Mouse (Mus musculus) adrenal gland (tissue): ENCODE data around the gene Pex26.

Experiments used
- intact Hi-C: fragments of 180-260 bp; cut with DNase I; formaldehyde crosslinking; loops from one replicate; pipeline ENCODE4 v1.15.1; 2025

Pex26 gene

GRCm38 (mm10) chr6:121162616-121163015, 20.9 kb upstream of the Pex26 start:
- intact Hi-C loops: no loop called here

- intact Hi-C loops: no loop called here
These were observed 17.3 kb upstream of the Pex26 start for GRCm38 (mm10) chr6:121166098-121166552.

- intact Hi-C loops: no loop called here
These were observed 16.0 kb upstream of the Pex26 start for GRCm38 (mm10) chr6:121167381-121167975.

GRCm38 (mm10) chr6:121171102-121171501, 12.4 kb upstream of the Pex26 start:
- intact Hi-C loops: no loop called here

- intact Hi-C loops: no loop called here
These were observed 10.0 kb upstream of the Pex26 start for GRCm38 (mm10) chr6:121173471-121173870.

- intact Hi-C loops: loop anchor here (5.0 kb wide), 2 partner anchors 42 to 277 kb away; partner anchors contain the start of gene Mical3
These were observed 8.7 kb upstream of the Pex26 start for GRCm38 (mm10) chr6:121174761-121175160.

- intact Hi-C loops: loop anchor here (5.0 kb wide), 2 partner anchors 44 to 279 kb away; partner anchors contain the start of gene Mical3
These were observed 7.3 kb upstream of the Pex26 start for GRCm38 (mm10) chr6:121176011-121176730.

- intact Hi-C loops: loop anchor here (1.0 to 5.0 kb wide), 3 partner anchors 44 to 279 kb away; partner anchors contain the start of gene Mical3
These were observed 6.8 kb upstream of the Pex26 start for GRCm38 (mm10) chr6:121176731-121177098.

- intact Hi-C loops: loop anchor here (1.0 to 5.0 kb wide), 3 partner anchors 45 to 280 kb away; partner anchors contain the start of gene Mical3
These were observed 6.3 kb upstream of the Pex26 start for GRCm38 (mm10) chr6:121177118-121177708.

- intact Hi-C loops: loop anchor here (5.0 kb wide), 2 partner anchors 47 to 282 kb away; partner anchors contain the start of gene Mical3
These were observed 4.6 kb upstream of the Pex26 start for GRCm38 (mm10) chr6:121178700-121179358.

- intact Hi-C loops: loop anchor here (5.0 to 10.0 kb wide), 4 partner anchors 48 to 355 kb away; partner anchors contain the start of gene Mical3
These were observed 3.6 kb upstream of the Pex26 start for GRCm38 (mm10) chr6:121179846-121180245.

GRCm38 (mm10) chr6:121184198-121185140, 1.0 kb downstream of the Pex26 start:
- intact Hi-C loops: loop anchor here (5.0 to 10.0 kb wide), 3 partner anchors 78 to 350 kb away; no protein-coding TSS in a partner anchor

GRCm38 (mm10) chr6:121185232-121185631, 1.8 kb downstream of the Pex26 start:
- intact Hi-C loops: loop anchor here (5.0 to 10.0 kb wide), 2 partner anchors 77 to 350 kb away; no protein-coding TSS in a partner anchor

GRCm38 (mm10) chr6:121191261-121192009, 8.0 kb downstream of the Pex26 start:
- intact Hi-C loops: loop anchor here (5.0 kb wide), 1 partner anchor 61 kb away; no protein-coding TSS in a partner anchor

- intact Hi-C loops: loop anchor here (5.0 kb wide), 1 partner anchor 58 kb away; no protein-coding TSS in a partner anchor
These were observed 10.8 kb downstream of the Pex26 start for GRCm38 (mm10) chr6:121194061-121194955.

- intact Hi-C loops: loop anchor here (5.0 kb wide), 1 partner anchor 57 kb away; no protein-coding TSS in a partner anchor
These were observed 11.7 kb downstream of the Pex26 start for GRCm38 (mm10) chr6:121194956-121195731.

GRCm38 (mm10) chr6:121197807-121198365, 14.4 kb downstream of the Pex26 start:
- intact Hi-C loops: no loop called here
